Mouse (Mus musculus) heart, embryonic 16.5 days (tissue): ENCODE results near the gene Thap8. TPM values are rescaled to one million over a fixed set of nuclear protein-coding genes. Genes with fewer than 3 reads are reported as not detected.

ENCODE experiments used
- ATAC-seq: fragments of 200-750 bp; cut with Nextera tagmentation; replicated peaks from 2 replicates; pipeline ENCODE4 v1.8.0; 2017; ENCODE audit warnings: moderate number of reproducible peaks; ENCODE audit not compliant: insufficient read depth, low FRiP score; ENCODE audit errors: extremely low read depth
- H3K27ac ChIP-seq: fragments of 300-500 bp; sonication (generic); 2 replicates; pipeline ENCODE4 v1.5.1; 2014; ENCODE audit warnings: mild to moderate bottlenecking, low read length, control low read depth, moderate library complexity
- H3K27me3 ChIP-seq: fragments of 300-500 bp; sonication (generic); 2 replicates; pipeline ENCODE4 v1.6.1; 2014; ENCODE audit warnings: low read length, mixed read lengths; ENCODE audit not compliant: control insufficient read depth, insufficient read depth
- H3K36me3 ChIP-seq: fragments of 300-500 bp; sonication (generic); 2 replicates; pipeline ENCODE4 v1.6.1; 2014; ENCODE audit not compliant: control insufficient read depth, insufficient read depth
- H3K4me1 ChIP-seq: fragments of 300-500 bp; sonication (generic); 2 replicates; pipeline ENCODE4 v1.6.1; 2014; ENCODE audit warnings: low read length, mixed read lengths; ENCODE audit not compliant: control insufficient read depth, insufficient read depth
- H3K4me2 ChIP-seq: fragments of 300-500 bp; sonication (generic); 2 replicates; pipeline ENCODE4 v1.6.1; 2014; ENCODE audit warnings: low read depth, mild to moderate bottlenecking, control low read depth, low read length
- H3K4me3 ChIP-seq: fragments of 300-500 bp; sonication (generic); 2 replicates; pipeline ENCODE4 v1.5.1; 2014; ENCODE audit warnings: mild to moderate bottlenecking, control low read depth, low read length
- H3K9ac ChIP-seq: fragments of 300-500 bp; sonication (generic); 2 replicates; pipeline ENCODE4 v1.6.1; 2014; ENCODE audit warnings: low read length, control low read depth
- H3K9me3 ChIP-seq: fragments of 300-500 bp; sonication (generic); replicated peaks from 2 replicates; pipeline ENCODE4 v1.6.1; 2016; ENCODE audit warnings: low read length; ENCODE audit not compliant: control insufficient read depth
- WGBS: fragments of 180-500 bp; shearing (Covaris S2); extraction: QIAGEN DNeasy Blood & Tissue Kit; methylation state at CpG from one replicate; pipeline ENCODE4 v1.1.7; 2014; 5-methylcytosine and 5-hydroxymethylcytosine counted together
- polyA plus RNA-seq: library from polyadenylated mRNA; unstranded; fragments of >200 nt; fragmentation: Nextera tagmentation; extraction: Ambion mirVana; gene quantifications from 2 replicates; pipeline ENCODE4 v1.2.1, GENCODE M21; 2015

Thap8 gene
- polyA plus RNA-seq, 1 experiment from 2014 or later = 0.29 TPM

- H3K36me3 ChIP-seq = no peaks in the 10 kb centered on the region
- H3K9me3 ChIP-seq = no peaks in the 10 kb centered on the region
- H3K4me1 ChIP-seq = peaks cover 14% of the 10 kb centered on the region
- no peaks in the 10 kb centered on the region for H3K27me3 ChIP-seq
- WGBS = 0% methylated on average over 6 of the region's 6 CpGs
- ATAC-seq = no peak
- H3K4me3 ChIP-seq = peak overlapping the region; percentile 93
- H3K27ac ChIP-seq = peak overlapping the region; percentile 96; the same call in 1 of the 2 replicates
- H3K9ac ChIP-seq = peak overlapping the region; percentile 77
- peak overlapping the region; percentile 85 for H3K4me2 ChIP-seq
Observed at GRCm38 (mm10) chr7:30279536-30279935, 358 bp upstream of the Thap8 start.

GRCm38 (mm10) chr7:30280670-30281138, 810 bp downstream of the Thap8 start:
- Histone ChIP-seq H3K9ac (peak overlapping the region; percentile 53), H3K27me3 (no peaks in the 10 kb centered on the region), H3K27ac (peak overlapping the region; percentile 96), H3K4me2 (peak overlapping the region; percentile 85), H3K9me3 (no peaks in the 10 kb centered on the region), H3K4me3 (peak overlapping the region; percentile 93), H3K36me3 (no peaks in the 10 kb centered on the region), H3K4me1 (peaks cover 12% of the 10 kb centered on the region)
- WGBS = 2% methylated on average over 20 of the region's 20 CpGs
- ATAC-seq = peak; percentile 82

- no peak for ATAC-seq
- Histone ChIP-seq H3K4me1 (peaks cover 12% of the 10 kb centered on the region), H3K4me2 (no peak overlapping the region; the same call in 1 of the 2 replicates), H3K27me3 (no peaks in the 10 kb centered on the region), H3K4me3 (no peak overlapping the region), H3K36me3 (no peaks in the 10 kb centered on the region), H3K9ac (no peak overlapping the region), H3K27ac (peak overlapping the region; percentile 96; the same call in 1 of the 2 replicates), H3K9me3 (no peaks in the 10 kb centered on the region)
- WGBS = 79% methylated on average over 4 of the region's 4 CpGs
Observed at GRCm38 (mm10) chr7:30281522-30281921, 1.6 kb downstream of the Thap8 start.

GRCm38 (mm10) chr7:30282740-30283139, 2.8 kb downstream of the Thap8 start:
- Histone ChIP-seq H3K9me3 (no peaks in the 10 kb centered on the region), H3K4me2 (peak overlapping the region; percentile 29; the same call in 1 of the 2 replicates), H3K27me3 (no peaks in the 10 kb centered on the region), H3K36me3 (no peaks in the 10 kb centered on the region), H3K9ac (no peak overlapping the region), H3K4me3 (no peak overlapping the region), H3K27ac (0 out of 2 replicates have a peak overlapping the region, but pooled peaks have one; percentile 1), H3K4me1 (peaks cover 12% of the 10 kb centered on the region)
- ATAC-seq = no peak
- 61% methylated on average over 7 of the region's 7 CpGs for WGBS

GRCm38 (mm10) chr7:30286701-30287410, 7.0 kb downstream of the Thap8 start:
- Histone ChIP-seq H3K9me3 (no peaks in the 10 kb centered on the region), H3K4me2 (no peak overlapping the region), H3K9ac (no peak overlapping the region), H3K4me3 (no peak overlapping the region), H3K27me3 (no peaks in the 10 kb centered on the region), H3K4me1 (peaks cover 5% of the 10 kb centered on the region; the same call in 1 of the 2 replicates), H3K36me3 (no peaks in the 10 kb centered on the region), H3K27ac (no peak overlapping the region)
- 51% methylated on average over 8 of the region's 8 CpGs for WGBS
- ATAC-seq = no peak

- H3K27me3 ChIP-seq = no peaks in the 10 kb centered on the region
- H3K9ac ChIP-seq = no peak overlapping the region
- 55% methylated on average over 6 of the region's 6 CpGs for WGBS
- no peak overlapping the region for H3K27ac ChIP-seq
- H3K4me1 ChIP-seq = 0 out of 2 replicates have a peak, but pooled peaks cover 2% of the 10 kb centered on the region
- no peak overlapping the region for H3K4me3 ChIP-seq
- no peak for ATAC-seq
- H3K36me3 ChIP-seq = no peaks in the 10 kb centered on the region
- no peaks in the 10 kb centered on the region for H3K9me3 ChIP-seq
- no peak overlapping the region for H3K4me2 ChIP-seq
Observed at GRCm38 (mm10) chr7:30288046-30288445, 8.2 kb downstream of the Thap8 start.

- Histone ChIP-seq H3K36me3 (no peaks in the 10 kb centered on the region), H3K9me3 (no peaks in the 10 kb centered on the region), H3K4me1 (0 out of 2 replicates have a peak, but pooled peaks cover 2% of the 10 kb centered on the region), H3K27me3 (no peaks in the 10 kb centered on the region), H3K4me2 (no peak overlapping the region), H3K27ac (no peak overlapping the region), H3K4me3 (no peak overlapping the region), H3K9ac (0 out of 2 replicates have a peak overlapping the region, but pooled peaks have one; percentile 5)
- 62% methylated on average over 7 of the region's 7 CpGs for WGBS
- ATAC-seq = no peak
Observed at GRCm38 (mm10) chr7:30289071-30289713, 9.3 kb downstream of the Thap8 start.

- H3K4me1 ChIP-seq = 0 out of 2 replicates have a peak, but pooled peaks cover 2% of the 10 kb centered on the region
- WGBS = 53% methylated on average over 10 of the region's 10 CpGs
- no peaks in the 10 kb centered on the region for H3K36me3 ChIP-seq
- H3K27me3 ChIP-seq = no peaks in the 10 kb centered on the region
- H3K4me3 ChIP-seq = no peak overlapping the region
- no peak for ATAC-seq
- 0 out of 2 replicates have a peak overlapping the region, but pooled peaks have one; percentile 5 for H3K9ac ChIP-seq
- H3K4me2 ChIP-seq = no peak overlapping the region
- no peaks in the 10 kb centered on the region for H3K9me3 ChIP-seq
- H3K27ac ChIP-seq = no peak overlapping the region
Observed at GRCm38 (mm10) chr7:30289714-30290399, 10.0 kb downstream of the Thap8 start.
